In the genomic region with DNA sequence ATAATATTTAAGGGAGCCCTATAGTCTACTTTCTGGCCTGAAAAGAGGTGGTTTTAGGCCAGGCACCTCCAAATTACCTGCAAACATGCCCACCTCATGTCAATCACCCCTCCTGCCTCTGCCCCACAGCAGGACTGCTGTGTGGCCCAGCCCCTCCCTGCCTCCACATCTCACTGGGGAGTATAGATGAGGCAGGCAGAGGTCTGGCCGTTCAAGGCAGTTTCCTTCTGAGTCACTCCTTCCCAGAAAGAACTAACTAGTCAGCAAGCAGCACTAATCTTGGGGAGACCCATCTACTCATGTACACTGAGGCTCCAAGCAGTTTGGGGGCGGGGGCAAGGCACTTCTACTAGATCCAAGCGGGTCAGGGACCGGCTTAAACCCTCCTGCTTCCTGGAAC, we compare ENCODE assay signal across 16 mouse cellular contexts.
"Had no signal": no experiment of that assay in that cellular context is flagged by ENCODE, and none has a peak within 500 bp of the region (broad histone marks: within the 10 kb centered on the region; RNA-seq: fewer than 3 reads in every experiment).

No protein-coding gene starts in this region.

- DNase-seq: kidney, adult 11 months; kidney, adult 9 months; kidney, postnatal 36 days; layer of hippocampus, adult 9-11 months; layer of hippocampus, postnatal 36 days; lung, embryonic 14.5 days; lung, postnatal 10 days; right cerebral cortex, postnatal 14 days; thymus, adult 18-20 months; thymus, postnatal 14 days had no signal

- H3K27me3 ChIP-seq: limb, embryonic 15.5 days; midbrain, embryonic 15.5 days; neural tube, embryonic 13.5 days had no signal

- H3K27ac ChIP-seq: kidney, postnatal 0 days; limb, embryonic 15.5 days; midbrain, embryonic 10.5 days; midbrain, embryonic 15.5 days; neural tube, embryonic 13.5 days had no signal

- H3K4me2 ChIP-seq: limb, embryonic 15.5 days; liver, embryonic 15.5 days; lung, embryonic 14.5 days; midbrain, embryonic 15.5 days; neural tube, embryonic 13.5 days had no signal

- ATAC-seq: midbrain, embryonic 15.5 days had no signal

- H3K36me3 ChIP-seq: limb, embryonic 15.5 days; liver, embryonic 15.5 days; midbrain, embryonic 10.5 days; midbrain, embryonic 15.5 days; neural tube, embryonic 13.5 days had no signal

- H3K4me1 ChIP-seq: limb, embryonic 15.5 days; midbrain, embryonic 15.5 days; neural tube, embryonic 13.5 days had no signal

- H3K9ac ChIP-seq: limb, embryonic 15.5 days; liver, embryonic 15.5 days; lung, embryonic 14.5 days; midbrain, embryonic 15.5 days; neural tube, embryonic 13.5 days had no signal

- H3K9me3 ChIP-seq: limb, embryonic 15.5 days; liver, embryonic 15.5 days; midbrain, embryonic 10.5 days; midbrain, embryonic 15.5 days; neural tube, embryonic 13.5 days had no signal

- H3K4me3 ChIP-seq: limb, embryonic 15.5 days; liver, embryonic 15.5 days; midbrain, embryonic 10.5 days; midbrain, embryonic 15.5 days; neural tube, embryonic 13.5 days had no signal
